Mouse (Mus musculus) retina, embryonic 14.5 days (tissue): ENCODE results near the gene Rap2b.
A peak's percentile ranks its signal among the peaks of the same experiment; 100 is the strongest.

Source experiments
- DNase-seq: peaks from one replicate; pipeline ENCODE4 v3.0.0-alpha.2; 2015; ENCODE audit warnings: low spot score

The Rap2b gene

GRCm38 (mm10) chr3:61361338-61361737, at the start of gene Rap2b:
Gene Rap2b (plus strand): TSS chr3:61361638.
- no peak for DNase-seq

GRCm38 (mm10) chr3:61315002-61315401, 46.4 kb upstream of the Rap2b start:
- DNase-seq, result no peak

- no peak for DNase-seq
Measured at GRCm38 (mm10) chr3:61320031-61320430, 41.4 kb upstream of the Rap2b start.

GRCm38 (mm10) chr3:61321632-61322031, 39.8 kb upstream of the Rap2b start:
- DNase-seq, result no peak

- no peak for DNase-seq
Measured at GRCm38 (mm10) chr3:61336205-61336604, 25.2 kb upstream of the Rap2b start.

GRCm38 (mm10) chr3:61337230-61337629, 24.2 kb upstream of the Rap2b start:
- DNase-seq, result no peak

GRCm38 (mm10) chr3:61340321-61340720, 21.1 kb upstream of the Rap2b start:
- peak; percentile 11 for DNase-seq

GRCm38 (mm10) chr3:61344031-61344430, 17.4 kb upstream of the Rap2b start:
- no peak for DNase-seq

- no peak for DNase-seq
Measured at GRCm38 (mm10) chr3:61345636-61346035, 15.8 kb upstream of the Rap2b start.

GRCm38 (mm10) chr3:61348036-61348614, 13.3 kb upstream of the Rap2b start:
- no peak for DNase-seq

GRCm38 (mm10) chr3:61349433-61349832, 12.0 kb upstream of the Rap2b start:
- DNase-seq, result no peak

- DNase-seq, result no peak
Measured at GRCm38 (mm10) chr3:61355464-61355863, 6.0 kb upstream of the Rap2b start.

GRCm38 (mm10) chr3:61358107-61358506, 3.3 kb upstream of the Rap2b start:
- no peak for DNase-seq

- no peak for DNase-seq
Measured at GRCm38 (mm10) chr3:61358756-61359293, 2.6 kb upstream of the Rap2b start.

- DNase-seq, result no peak
Measured at GRCm38 (mm10) chr3:61362821-61363160, 1.4 kb downstream of the Rap2b start.

- DNase-seq, result peak; percentile 95
Measured at GRCm38 (mm10) chr3:61363161-61363988, 1.9 kb downstream of the Rap2b start.

GRCm38 (mm10) chr3:61363989-61364660, 2.7 kb downstream of the Rap2b start:
- DNase-seq, result peak; percentile 94

GRCm38 (mm10) chr3:61364661-61364977, 3.2 kb downstream of the Rap2b start:
- DNase-seq, result no peak

- DNase-seq, result peak; percentile 62
Measured at GRCm38 (mm10) chr3:61364978-61365778, 3.7 kb downstream of the Rap2b start.

GRCm38 (mm10) chr3:61365779-61366373, 4.4 kb downstream of the Rap2b start, which contains the start of gene B430305J03Rik:
Gene B430305J03Rik (minus strand): TSS chr3:61365951.
- DNase-seq, result peak; percentile 23

GRCm38 (mm10) chr3:61368446-61368845, 7.0 kb downstream of the Rap2b start:
- no peak for DNase-seq

GRCm38 (mm10) chr3:61376001-61376400, 14.6 kb downstream of the Rap2b start:
- DNase-seq, result no peak
